Mouse (Mus musculus): ENCODE results near the gene Nkain4. TPM values are rescaled to one million over a fixed set of nuclear protein-coding genes. Genes with fewer than 3 reads are reported as not detected.
A peak's percentile ranks its signal among the peaks of the same experiment; 100 is the strongest.

Nkain4 gene
- polyA plus RNA-seq, 2 experiments = 11.2 to 12.9 TPM

GRCm38 (mm10) chr2:180896819-180897625, 57.5 kb downstream of the Nkain4 start:
- Histone ChIP-seq H3K4me2 (replicated peaks; ENCODE audit: low read depth, low read length, severe bottlenecking) (no peak overlapping the region), H3K36me3 (ENCODE audit: control insufficient read depth, insufficient read depth, low read length) (no peaks in the 10 kb centered on the region), H3K4me1 (ENCODE audit: control insufficient read depth, insufficient read depth, low read length) (peaks cover 8% of the 10 kb centered on the region), H3K27ac (replicated peaks; ENCODE audit: low read depth, low read length) (no peak overlapping the region), H3K27me3 (ENCODE audit: control insufficient read depth, insufficient read depth, low read length) (peaks cover 45% of the 10 kb centered on the region), H3K4me3 (replicated peaks; ENCODE audit: low read length) (no peak overlapping the region), H3K9ac (ENCODE audit: low read depth, low read length, severe bottlenecking) (no peak overlapping the region), H3K9me3 (ENCODE audit: control insufficient read depth, low read length) (no peaks in the 10 kb centered on the region)
- no peak for DNase-seq (ENCODE audit: low spot score)
- no peak for ATAC-seq (ENCODE audit: low FRiP score, low read depth)
- 73% methylated on average over 15 of the region's 15 CpGs for WGBS
- no peak for TF ChIP-seq POLR2A (IDR thresholded peaks at IDR 0.05; ENCODE audit: borderline replicate concordance, extremely low read depth, insufficient read depth, insufficient read length)

GRCm38 (mm10) chr2:180895837-180896525, 58.5 kb downstream of the Nkain4 start:
- WGBS = 77% methylated on average over 11 of the region's 11 CpGs
- Histone ChIP-seq H3K4me2 (replicated peaks; ENCODE audit: low read depth, low read length, severe bottlenecking) (no peak overlapping the region), H3K9me3 (ENCODE audit: control insufficient read depth, low read length) (no peaks in the 10 kb centered on the region), H3K27me3 (ENCODE audit: control insufficient read depth, insufficient read depth, low read length) (peaks cover 55% of the 10 kb centered on the region), H3K4me1 (ENCODE audit: control insufficient read depth, insufficient read depth, low read length) (peaks cover 8% of the 10 kb centered on the region), H3K4me3 (replicated peaks; ENCODE audit: low read length) (no peak overlapping the region), H3K36me3 (ENCODE audit: control insufficient read depth, insufficient read depth, low read length) (no peaks in the 10 kb centered on the region), H3K9ac (ENCODE audit: low read depth, low read length, severe bottlenecking) (no peak overlapping the region), H3K27ac (replicated peaks; ENCODE audit: low read depth, low read length) (no peak overlapping the region)
- no peak for TF ChIP-seq POLR2A (IDR thresholded peaks at IDR 0.05; ENCODE audit: borderline replicate concordance, extremely low read depth, insufficient read depth, insufficient read length)
- no peak for ATAC-seq (ENCODE audit: low FRiP score, low read depth)
- DNase-seq (ENCODE audit: low spot score) = no peak

DNA sequence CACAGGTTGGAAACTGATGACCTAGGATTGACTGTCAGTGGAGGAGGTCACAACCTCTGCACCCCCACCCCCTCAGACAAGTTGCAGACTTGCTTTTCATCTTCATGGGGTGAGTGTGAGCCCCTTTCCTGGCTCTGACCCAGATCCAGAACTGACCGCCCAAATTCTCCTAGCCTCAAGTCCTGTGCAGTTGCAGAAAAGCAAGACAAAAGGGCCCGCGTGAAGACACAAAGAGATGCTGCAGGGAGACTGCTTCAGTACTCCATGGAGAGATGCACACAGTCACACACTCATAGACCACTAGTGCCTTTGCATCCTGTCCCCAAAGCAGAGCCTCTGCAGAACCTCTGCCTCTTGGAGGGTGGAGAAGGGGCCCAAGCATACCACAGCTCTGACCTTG, 59.2 kb downstream of the Nkain4 start:
- no peak for TF ChIP-seq POLR2A (IDR thresholded peaks at IDR 0.05; ENCODE audit: borderline replicate concordance, extremely low read depth, insufficient read depth, insufficient read length)
- H3K4me1 ChIP-seq (ENCODE audit: control insufficient read depth, insufficient read depth, low read length) = peaks cover 8% of the 10 kb centered on the region
- peaks cover 62% of the 10 kb centered on the region for H3K27me3 ChIP-seq (ENCODE audit: control insufficient read depth, insufficient read depth, low read length)
- H3K9ac ChIP-seq (ENCODE audit: low read depth, low read length, severe bottlenecking) = no peak overlapping the region
- H3K36me3 ChIP-seq (ENCODE audit: control insufficient read depth, insufficient read depth, low read length) = no peaks in the 10 kb centered on the region
- 83% methylated on average over 3 of the region's 3 CpGs for WGBS
- DNase-seq (ENCODE audit: low spot score) (no peak), ATAC-seq (ENCODE audit: low FRiP score, low read depth) (no peak)
- H3K4me2 ChIP-seq (replicated peaks; ENCODE audit: low read depth, low read length, severe bottlenecking) = no peak overlapping the region
- no peak overlapping the region for H3K27ac ChIP-seq (replicated peaks; ENCODE audit: low read depth, low read length)
- H3K9me3 ChIP-seq (ENCODE audit: control insufficient read depth, low read length) = no peaks in the 10 kb centered on the region
- no peak overlapping the region for H3K4me3 ChIP-seq (replicated peaks; ENCODE audit: low read length)

DNA sequence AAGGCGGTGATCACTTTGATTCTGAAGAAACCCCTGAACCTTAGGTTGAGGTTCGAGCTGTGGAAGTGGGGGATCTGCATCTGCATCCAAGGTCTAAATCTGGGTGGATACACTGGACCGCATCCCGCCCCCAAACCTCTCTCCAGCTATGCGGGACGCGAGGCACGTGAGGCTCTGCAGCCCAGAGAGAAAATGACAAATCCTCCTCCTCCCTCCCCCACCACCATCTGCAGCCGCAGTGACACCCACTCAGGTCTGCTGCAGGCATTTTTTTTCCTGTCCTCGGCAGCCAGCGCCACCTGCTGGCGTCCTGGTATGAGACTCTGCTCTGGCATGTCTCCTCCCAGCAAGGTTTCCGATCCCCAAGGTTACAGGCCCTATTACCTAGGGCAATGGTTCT, 59.8 kb downstream of the Nkain4 start:
- H3K36me3 ChIP-seq (ENCODE audit: control insufficient read depth, insufficient read depth, low read length) = no peaks in the 10 kb centered on the region
- H3K9ac ChIP-seq (ENCODE audit: low read depth, low read length, severe bottlenecking) = no peak overlapping the region
- H3K4me2 ChIP-seq (replicated peaks; ENCODE audit: low read depth, low read length, severe bottlenecking) = no peak overlapping the region
- no peaks in the 10 kb centered on the region for H3K9me3 ChIP-seq (ENCODE audit: control insufficient read depth, low read length)
- H3K4me3 ChIP-seq (replicated peaks; ENCODE audit: low read length) = peak overlapping the region; percentile 41; the same call in 1 of the 2 replicates
- H3K4me1 ChIP-seq (ENCODE audit: control insufficient read depth, insufficient read depth, low read length) = peaks cover 8% of the 10 kb centered on the region
- DNase-seq (ENCODE audit: low spot score) (peak; percentile 54), ATAC-seq (ENCODE audit: low FRiP score, low read depth) (peak; percentile 48; the same call in 1 of the 2 replicates)
- peaks cover 68% of the 10 kb centered on the region for H3K27me3 ChIP-seq (ENCODE audit: control insufficient read depth, insufficient read depth, low read length)
- WGBS = 2% methylated on average over 13 of the region's 13 CpGs
- H3K27ac ChIP-seq (replicated peaks; ENCODE audit: low read depth, low read length) = no peak overlapping the region
- no peak for TF ChIP-seq POLR2A (IDR thresholded peaks at IDR 0.05; ENCODE audit: borderline replicate concordance, extremely low read depth, insufficient read depth, insufficient read length)

GRCm38 (mm10) chr2:180894029-180894623, 60.4 kb downstream of the Nkain4 start:
- no peak for TF ChIP-seq POLR2A (IDR thresholded peaks at IDR 0.05; ENCODE audit: borderline replicate concordance, extremely low read depth, insufficient read depth, insufficient read length)
- Histone ChIP-seq H3K36me3 (ENCODE audit: control insufficient read depth, insufficient read depth, low read length) (no peaks in the 10 kb centered on the region), H3K9me3 (ENCODE audit: control insufficient read depth, low read length) (no peaks in the 10 kb centered on the region), H3K4me2 (replicated peaks; ENCODE audit: low read depth, low read length, severe bottlenecking) (peak overlapping the region; percentile 71), H3K4me3 (replicated peaks; ENCODE audit: low read length) (peak overlapping the region; percentile 41), H3K9ac (ENCODE audit: low read depth, low read length, severe bottlenecking) (no peak overlapping the region), H3K27me3 (ENCODE audit: control insufficient read depth, insufficient read depth, low read length) (peaks cover 74% of the 10 kb centered on the region), H3K4me1 (ENCODE audit: control insufficient read depth, insufficient read depth, low read length) (peaks cover 8% of the 10 kb centered on the region), H3K27ac (replicated peaks; ENCODE audit: low read depth, low read length) (no peak overlapping the region)
- ATAC-seq (ENCODE audit: low FRiP score, low read depth) = 0 out of 2 replicates have a peak, but pooled peaks have one; percentile 50
- under 1% methylated on average over 50 of the region's 57 CpGs for WGBS
- DNase-seq (ENCODE audit: low spot score) = peak; percentile 23
